In genomic region chr11:34778351-34778750, GRCm38 (mm10) we compare ENCODE assay signal across 28 mouse cellular contexts. TPM values are rescaled to one million over a fixed set of nuclear protein-coding genes. Genes with fewer than 3 reads are reported as not detected.
DNase-seq lines count a peak whose midpoint lies in the region; ATAC-seq and TF ChIP-seq lines count a peak whose summit lies in the region.
"Had no signal": no experiment of that assay in that cellular context is flagged by ENCODE, and none has a peak within 500 bp of the region (broad histone marks: within the 10 kb centered on the region; RNA-seq: fewer than 3 reads in every experiment).

No protein-coding gene starts in this region.

- peaks cover 14 to 55% of the 10 kb centered on the region in 2 experiments for H3K36me3 ChIP-seq in CH12.LX (replicated peaks in 1 of 2; ENCODE audit: control insufficient read depth in 1 of 2, insufficient read depth in 1 of 2, low read length in 1 of 2)
- H3K36me3 ChIP-seq in forebrain, embryonic 15.5 days = no peaks in the 10 kb centered on the region
- H3K36me3 ChIP-seq: forebrain, embryonic 10.5 days; heart, embryonic 10.5 days; hindbrain, embryonic 10.5 days; limb, embryonic 15.5 days; midbrain, embryonic 15.5 days had no signal

- in situ Hi-C loops in CH12.LX (cut with MboI; ENCODE audit: low pct_ligation_motif_present, low pct_unique_long_range_greater_than_20kb, low sequenced_read_pairs) = no loop called here

- DNase-seq in lung, postnatal 36 days = peak; percentile 34
- DNase-seq in lung, postnatal 10 days = no peak
- no peak for DNase-seq in CH12.LX (ENCODE audit: extremely low read depth)
- DNase-seq in induced T-regulatory cell, adult 2 months (ENCODE audit: low read depth) = peak; percentile 27
- no peak for DNase-seq in adrenal gland, postnatal 25 days
- no peak for DNase-seq in frontal cortex, postnatal 10 days (ENCODE audit: low spot score in 2 of 2)
- DNase-seq: adrenal gland, postnatal 14 days; cerebellum, adult 11 months; cerebellum, adult 9-11 months; forebrain, postnatal 0 days; kidney, adult 9 months; kidney, postnatal 4 days; lung, embryonic 14.5 days; right cerebral cortex, postnatal 4 days; thymus, adult 2 months had no signal

- TF ChIP-seq CTCF in CH12.LX (conservative IDR thresholded peaks at IDR 0.05 in 1 of 2, IDR thresholded peaks at IDR 0.05 in 1 of 2; ENCODE audit: low read depth in 2 of 2, low read length in 2 of 2) = no peak

- ATAC-seq in forebrain, embryonic 15.5 days (replicated peaks) = no peak
- ATAC-seq: forebrain, postnatal 0 days; hindbrain, embryonic 16.5 days; intestine, embryonic 16.5 days; midbrain, embryonic 15.5 days had no signal

- H3K9ac ChIP-seq in CH12.LX (ENCODE audit: insufficient read depth, low read depth) = no peak overlapping the region
- no peak overlapping the region for H3K9ac ChIP-seq in forebrain, embryonic 15.5 days (replicated peaks)
- H3K9ac ChIP-seq: forebrain, postnatal 0 days; limb, embryonic 15.5 days; liver, embryonic 14.5 days; lung, embryonic 14.5 days; midbrain, embryonic 15.5 days had no signal

- dilution Hi-C loops in CH12.LX (cut with MboI; ENCODE audit: extremely low pct_ligation_motif_present, extremely low pct_unique_long_range_greater_than_20kb, low sequenced_read_pairs) = no loop called here

- TF ChIP-seq EP300 in CH12.LX (IDR thresholded peaks at IDR 0.05; ENCODE audit: low read length) = peak; percentile 33; the same call in 1 of the 2 replicates

- no peak for TF ChIP-seq RAD21 in CH12.LX (IDR thresholded peaks at IDR 0.05; ENCODE audit: low read depth, low read length)

- H3K79me2 ChIP-seq in CH12.LX (replicated peaks; ENCODE audit: control insufficient read depth, extremely low read depth, insufficient read depth, poor library complexity, severe bottlenecking) = peaks cover 91% of the 10 kb centered on the region

- H3K27me3 ChIP-seq in CH12.LX (replicated peaks) = no peaks in the 10 kb centered on the region
- H3K27me3 ChIP-seq in forebrain, embryonic 15.5 days = no peaks in the 10 kb centered on the region
- H3K27me3 ChIP-seq: limb, embryonic 15.5 days; midbrain, embryonic 15.5 days had no signal

- no peak overlapping the region for H3K4me3 ChIP-seq in CH12.LX (replicated peaks in 1 of 3; ENCODE audit: low read depth in 2 of 3, low read length in 2 of 3, poor library complexity in 1 of 3)
- H3K4me3 ChIP-seq in forebrain, embryonic 15.5 days = no peak overlapping the region
- H3K4me3 ChIP-seq: forebrain, embryonic 10.5 days; heart, embryonic 10.5 days; hindbrain, embryonic 10.5 days; left cerebral cortex, adult 2 months; limb, embryonic 15.5 days; megakaryocyte, embryonic 14.5 days; midbrain, embryonic 15.5 days; myocyte had no signal

- no peak for TF ChIP-seq POLR2A in CH12.LX (IDR thresholded peaks at IDR 0.05; ENCODE audit: low read depth, low read length)

- peak overlapping the region; percentile 35 for H3K27ac ChIP-seq in CH12.LX (ENCODE audit: insufficient read depth, low read depth)
- no peak overlapping the region for H3K27ac ChIP-seq in forebrain, embryonic 15.5 days (replicated peaks)
- H3K27ac ChIP-seq: forebrain, embryonic 10.5 days; heart, embryonic 10.5 days; hindbrain, embryonic 10.5 days; left cerebral cortex, adult 2 months; limb, embryonic 15.5 days; liver, embryonic 14.5 days; midbrain, embryonic 15.5 days; stomach, postnatal 0 days had no signal

- H3K9me3 ChIP-seq in CH12.LX (replicated peaks; ENCODE audit: low read length) = no peaks in the 10 kb centered on the region
- no peaks in the 10 kb centered on the region for H3K9me3 ChIP-seq in forebrain, embryonic 15.5 days
- H3K9me3 ChIP-seq: forebrain, embryonic 10.5 days; heart, embryonic 10.5 days; hindbrain, embryonic 10.5 days; limb, embryonic 15.5 days; megakaryocyte, embryonic 14.5 days; midbrain, embryonic 15.5 days had no signal

- peaks cover 51 to 85% of the 10 kb centered on the region in 2 experiments for H3K4me1 ChIP-seq in CH12.LX (ENCODE audit: control insufficient read depth in 1 of 2, insufficient read depth in 2 of 2)
- no peaks in the 10 kb centered on the region for H3K4me1 ChIP-seq in forebrain, embryonic 15.5 days
- H3K4me1 ChIP-seq: forebrain, embryonic 10.5 days; heart, embryonic 10.5 days; limb, embryonic 15.5 days; midbrain, embryonic 15.5 days had no signal

- peak overlapping the region; percentile 23; the same call in 1 of the 2 replicates for H3K4me2 ChIP-seq in CH12.LX (ENCODE audit: insufficient read depth, low read depth, poor library complexity, severe bottlenecking)
- no peak overlapping the region for H3K4me2 ChIP-seq in forebrain, embryonic 15.5 days (replicated peaks)
- H3K4me2 ChIP-seq: limb, embryonic 15.5 days; lung, embryonic 14.5 days; midbrain, embryonic 15.5 days had no signal

- 87% methylated on average over 3 of the region's 3 CpGs for WGBS in forebrain, embryonic 15.5 days

TF ChIP-seq in CH12.LX, 34 proteins besides CTCF, POLR2A, EP300 and RAD21:
- peak; percentile 45; the same call in 1 of the 2 replicates for TF ChIP-seq USF2 (conservative IDR thresholded peaks at IDR 0.05; ENCODE audit: low read depth, low read length)
- 0 out of 2 replicates have a peak, but pooled peaks have one; percentile 31 for TF ChIP-seq MAX (IDR thresholded peaks at IDR 0.05; ENCODE audit: low read length)
- peak; percentile 48; the same call in 1 of the 2 replicates for TF ChIP-seq BHLHE40 (IDR thresholded peaks at IDR 0.05; ENCODE audit: low read depth, low read length)
- peak; percentile 15; the same call in 1 of the 2 replicates for TF ChIP-seq IRF4 (IDR thresholded peaks at IDR 0.05; ENCODE audit: low read depth, low read length)
- TF ChIP-seq USF1 (IDR thresholded peaks at IDR 0.05; ENCODE audit: low read depth, low read length) = peak; percentile 66
- TF ChIP-seq MAFK (IDR thresholded peaks at IDR 0.05; ENCODE audit: insufficient replicate concordance, low read length) = no peak

RNA-seq across cellular contexts. Expression of gene Dock2, which starts 5.3 kb away (rescaled TPM):
- total RNA-seq in CH12.LX (2012; rRNA removed) (109 and 133 TPM in 2 replicates), CH12.LX (2014; rRNA removed) (79.6 and 83.8 TPM in 2 replicates)
- 137 and 151 TPM in 2 replicates for polyA plus RNA-seq in CH12.LX (2012; ENCODE audit: insufficient read length, low read depth)
- total RNA-seq in adrenal gland, postnatal 25 days (2021) = 1.2 and 2.2 TPM in 2 replicates
- polyA plus RNA-seq in forebrain, embryonic 15.5 days (2015; fragmentation: Nextera tagmentation; extraction: Ambion mirVana) = 0.47 and 0.51 TPM in 2 replicates
- polyA plus RNA-seq: myocyte had no signal

RNA-seq across cellular contexts. Expression of gene Spdl1, which starts 55.1 kb away (rescaled TPM):
- total RNA-seq in CH12.LX (2012; rRNA removed) = 45.2 and 56.1 TPM in 2 replicates
- 72.8 and 77.1 TPM in 2 replicates for total RNA-seq in CH12.LX (2014; rRNA removed)
- 61.1 and 68.0 TPM in 2 replicates for polyA plus RNA-seq in CH12.LX (2012; ENCODE audit: insufficient read length, low read depth)
- 2.2 and 3.1 TPM in 2 replicates for total RNA-seq in adrenal gland, postnatal 25 days (2021)
- polyA plus RNA-seq in forebrain, embryonic 15.5 days (2015; fragmentation: Nextera tagmentation; extraction: Ambion mirVana) = 8.0 and 9.1 TPM in 2 replicates

Comparison
In these comparisons a context has a peak if more than half of its experiments do, and no peak if none do; other contexts are left out.
1. DNase-seq: peak in lung, postnatal 36 days (single experiment) and induced T-regulatory cell, adult 2 months (single experiment); none in lung, postnatal 10 days (single experiment), CH12.LX (single experiment), adrenal gland, postnatal 25 days (single experiment) and frontal cortex, postnatal 10 days (0 of 2).
2. RNA of gene Dock2, which starts 5.3 kb away (total RNA-seq): 79.6 to 133 TPM in CH12.LX; 1.2 to 2.2 TPM in adrenal gland, postnatal 25 days; every median in the first group is over 10 times any median in the second.
3. RNA of gene Spdl1, which starts 55.1 kb away (total RNA-seq): 45.2 to 77.1 TPM in CH12.LX; 2.2 to 3.1 TPM in adrenal gland, postnatal 25 days; every median in the first group is over 10 times any median in the second.